Mouse (Mus musculus) heart, postnatal 0 days (tissue): ENCODE results near the gene G6pc.

Experiments used
- CTCF ChIP-seq: IDR thresholded peaks from 2 replicates; pipeline ENCODE4 v1.5.1; 2016; ENCODE audit warnings: antibody characterized with exemption, control low read depth, low read depth
- EP300 ChIP-seq: IDR thresholded peaks from 2 replicates; pipeline ENCODE4 v1.6.1; 2016; ENCODE audit warnings: antibody characterized with exemption, low read depth

DNA sequence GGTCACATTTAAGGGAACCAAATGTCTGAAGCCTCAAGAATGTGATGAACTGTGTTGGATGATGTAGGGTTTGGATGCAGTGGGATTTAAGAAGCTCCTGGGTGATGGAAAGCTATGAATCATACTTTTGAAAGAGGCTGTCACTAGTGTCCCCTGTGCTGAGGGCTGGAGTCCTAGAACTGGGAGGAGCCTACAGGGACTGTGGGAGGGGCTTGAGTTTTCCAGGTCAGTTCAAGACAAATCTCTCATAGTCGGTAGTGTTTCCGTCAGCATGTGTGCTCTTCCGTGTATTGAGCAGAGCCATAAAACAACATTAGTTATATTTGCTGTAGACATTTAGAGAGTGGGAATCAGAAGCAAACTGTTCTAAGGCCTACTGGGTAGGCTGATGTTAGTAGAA is 40.0 kb upstream of the G6pc start:
- TF ChIP-seq EP300 (no peak), CTCF (no peak)
